Mouse (Mus musculus): ENCODE measurements around the gene Cdk5rap1. TPM values are rescaled to one million over a fixed set of nuclear protein-coding genes. Genes with fewer than 3 reads are reported as not detected.
A peak's percentile ranks its signal among the peaks of the same experiment; 100 is the strongest.
"Not testable (repeated sequence)": the region's sequence is repeated elsewhere in the genome, so short reads cannot be mapped to it uniquely, and the experiment has no call there.

Gene Cdk5rap1
- total and polyA plus RNA-seq, 2 experiments from 2014 or later: 10.4 to 14.3 TPM

- Histone ChIP-seq H3K4me2 (ENCODE audit: low read depth) (no peak overlapping the region), H3K9me3 (ENCODE audit: low read length) (no peaks in the 10 kb centered on the region), H3K27ac (ENCODE audit: low read depth, low read length) (no peak overlapping the region), H3K27me3 (ENCODE audit: insufficient read depth, low read length) (no peaks in the 10 kb centered on the region), H3K9ac (no peak overlapping the region), H3K4me3 (ENCODE audit: low read depth, low read length) (no peak overlapping the region), H3K36me3 (ENCODE audit: insufficient read depth) (0 out of 2 replicates have a peak, but pooled peaks cover 14% of the 10 kb centered on the region), H3K4me1 (ENCODE audit: insufficient read depth) (no peaks in the 10 kb centered on the region)
- no peak for TF ChIP-seq CTCF (IDR thresholded peaks at IDR 0.05; ENCODE audit: low read depth)
- no peak for DNase-seq
- 80% methylated on average over 6 of the region's 6 CpGs for WGBS
- no peak for ATAC-seq
These were observed 2.2 kb upstream of the Cdk5rap1 start for GRCm38 (mm10) chr2:154374807-154375601.

GRCm38 (mm10) chr2:154373961-154374632, 1.3 kb upstream of the Cdk5rap1 start:
- no peak for ATAC-seq
- H3K27ac ChIP-seq (ENCODE audit: low read depth, low read length): no peak overlapping the region
- no peaks in the 10 kb centered on the region for H3K9me3 ChIP-seq (ENCODE audit: low read length)
- H3K4me3 ChIP-seq (ENCODE audit: low read depth, low read length): no peak overlapping the region
- 0 out of 2 replicates have a peak, but pooled peaks cover 15% of the 10 kb centered on the region for H3K36me3 ChIP-seq (ENCODE audit: insufficient read depth)
- H3K9ac ChIP-seq: no peak overlapping the region
- TF ChIP-seq CTCF (IDR thresholded peaks at IDR 0.05; ENCODE audit: low read depth): peak; percentile 75
- H3K4me1 ChIP-seq (ENCODE audit: insufficient read depth): no peaks in the 10 kb centered on the region
- WGBS: 59% methylated on average over 6 of the region's 6 CpGs
- H3K27me3 ChIP-seq (ENCODE audit: insufficient read depth, low read length): no peaks in the 10 kb centered on the region
- DNase-seq: peak; percentile 73
- H3K4me2 ChIP-seq (ENCODE audit: low read depth): no peak overlapping the region

GRCm38 (mm10) chr2:154372151-154372829, 520 bp downstream of the Cdk5rap1 start:
- peak; percentile 15; the same call in 1 of the 2 replicates for TF ChIP-seq CTCF (IDR thresholded peaks at IDR 0.05; ENCODE audit: low read depth)
- no peaks in the 10 kb centered on the region for H3K4me1 ChIP-seq (ENCODE audit: insufficient read depth)
- H3K9me3 ChIP-seq (ENCODE audit: low read length): no peaks in the 10 kb centered on the region
- H3K4me2 ChIP-seq (ENCODE audit: low read depth): peak overlapping the region; percentile 79
- H3K36me3 ChIP-seq (ENCODE audit: insufficient read depth): peaks cover 27% of the 10 kb centered on the region; the same call in 1 of the 2 replicates
- no peaks in the 10 kb centered on the region for H3K27me3 ChIP-seq (ENCODE audit: insufficient read depth, low read length)
- H3K4me3 ChIP-seq (ENCODE audit: low read depth, low read length): peak overlapping the region; percentile 90
- peak overlapping the region; percentile 83 for H3K27ac ChIP-seq (ENCODE audit: low read depth, low read length)
- ATAC-seq (peak; percentile 96), DNase-seq (peak; percentile 93)
- H3K9ac ChIP-seq: peak overlapping the region; percentile 94
- under 1% methylated on average over 42 of the region's 42 CpGs for WGBS

- 95% methylated on average over 1 of the region's 1 CpGs for WGBS
- H3K4me3 ChIP-seq (ENCODE audit: low read depth, low read length): no peak overlapping the region
- H3K9me3 ChIP-seq (ENCODE audit: low read length): no peaks in the 10 kb centered on the region
- no peaks in the 10 kb centered on the region for H3K27me3 ChIP-seq (ENCODE audit: insufficient read depth, low read length)
- ATAC-seq (no peak), DNase-seq (no peak)
- no peak overlapping the region for H3K27ac ChIP-seq (ENCODE audit: low read depth, low read length)
- no peak overlapping the region for H3K4me2 ChIP-seq (ENCODE audit: low read depth)
- H3K4me1 ChIP-seq (ENCODE audit: insufficient read depth): no peaks in the 10 kb centered on the region
- H3K36me3 ChIP-seq (ENCODE audit: insufficient read depth): peaks cover 42% of the 10 kb centered on the region
- TF ChIP-seq CTCF (IDR thresholded peaks at IDR 0.05; ENCODE audit: low read depth): no peak
- no peak overlapping the region for H3K9ac ChIP-seq
These were observed 5.3 kb downstream of the Cdk5rap1 start for GRCm38 (mm10) chr2:154367510-154367909.

- 0 out of 2 replicates have a peak overlapping the region, but pooled peaks have one; percentile 34 for H3K9ac ChIP-seq
- not testable (repeated sequence) for H3K9me3 ChIP-seq (ENCODE audit: low read length); DNase-seq; H3K27me3 ChIP-seq (ENCODE audit: insufficient read depth, low read length); H3K4me1 ChIP-seq (ENCODE audit: insufficient read depth)
- H3K27ac ChIP-seq (ENCODE audit: low read depth, low read length): peak overlapping the region; percentile 54; the same call in 1 of the 2 replicates
- peak; percentile 69; the same call in 1 of the 2 replicates for ATAC-seq
- H3K36me3 ChIP-seq (ENCODE audit: insufficient read depth): peaks cover 20% of the 10 kb centered on the region
- H3K4me2 ChIP-seq (ENCODE audit: low read depth): peak overlapping the region; percentile 41
- WGBS: 65% methylated on average over 15 of the region's 19 CpGs
- H3K4me3 ChIP-seq (ENCODE audit: low read depth, low read length): peak overlapping the region; percentile 28
These were observed 18.8 kb downstream of the Cdk5rap1 start for GRCm38 (mm10) chr2:154354000-154354425.

GRCm38 (mm10) chr2:154348152-154348551, 24.7 kb downstream of the Cdk5rap1 start:
- H3K27me3 ChIP-seq (ENCODE audit: insufficient read depth, low read length): no peaks in the 10 kb centered on the region
- no peak for TF ChIP-seq CTCF (IDR thresholded peaks at IDR 0.05; ENCODE audit: low read depth)
- no peak overlapping the region for H3K27ac ChIP-seq (ENCODE audit: low read depth, low read length)
- H3K9ac ChIP-seq: no peak overlapping the region
- H3K9me3 ChIP-seq (ENCODE audit: low read length): no peaks in the 10 kb centered on the region
- no peak for DNase-seq
- 95% methylated on average over 3 of the region's 3 CpGs for WGBS
- no peak overlapping the region for H3K4me3 ChIP-seq (ENCODE audit: low read depth, low read length)
- ATAC-seq: no peak
- peaks cover 38% of the 10 kb centered on the region for H3K36me3 ChIP-seq (ENCODE audit: insufficient read depth)
- no peaks in the 10 kb centered on the region for H3K4me1 ChIP-seq (ENCODE audit: insufficient read depth)
- no peak overlapping the region for H3K4me2 ChIP-seq (ENCODE audit: low read depth)

All from forebrain, postnatal 0 days (tissue).